Mouse (Mus musculus) bone marrow macrophage, adult 2 months (primary cell): Measurements from ENCODE around the gene Gm28051.

Experiments
- CTCF ChIP-seq: IDR thresholded peaks from 2 replicates; pipeline ENCODE4 v1.5.1; 2012; ENCODE audit warnings: low read depth, mild to moderate bottlenecking, low read length, moderate library complexity
- POLR2A ChIP-seq: IDR thresholded peaks from 2 replicates; pipeline ENCODE4 v1.6.1; 2012; ENCODE audit warnings: mild to moderate bottlenecking, low read depth, low read length, borderline replicate concordance

DNA sequence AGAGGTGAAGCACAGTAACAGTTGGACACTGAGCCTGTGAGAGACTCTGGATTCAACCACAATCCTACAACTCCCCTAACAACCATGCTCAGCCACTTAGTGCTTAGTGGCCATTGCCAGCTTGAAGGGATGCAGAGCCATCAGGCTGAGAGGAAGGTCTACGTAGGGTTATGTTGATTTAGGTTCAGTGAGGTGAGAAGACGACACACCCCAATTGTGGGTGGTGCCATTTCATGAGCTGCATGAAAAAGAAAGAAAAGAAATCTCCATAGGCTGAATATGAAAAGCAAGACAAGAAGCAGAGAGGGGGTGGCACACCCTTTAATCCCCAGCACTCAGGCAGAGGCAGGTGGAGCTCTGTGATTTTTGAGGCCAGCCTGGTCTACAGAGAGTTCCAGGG, 43.4 kb downstream of the Gm28051 start:
- no peak for TF ChIP-seq CTCF
- TF ChIP-seq POLR2A: no peak
